Mouse (Mus musculus) myocyte (in vitro differentiated cells): ENCODE data around the gene Phlpp2.

Experiments
- CEBPB ChIP-seq: IDR thresholded peaks from 2 replicates; pipeline ENCODE4 v1.6.1; 2011; ENCODE audit warnings: mild to moderate bottlenecking, moderate library complexity; ENCODE audit not compliant: poor library complexity, insufficient read depth, severe bottlenecking
- E2F4 ChIP-seq: IDR thresholded peaks from one replicate; pipeline ENCODE4 v1.6.1; 2011; ENCODE audit warnings: mild to moderate bottlenecking, control low read depth, moderate library complexity; ENCODE audit not compliant: insufficient read depth
- MAX ChIP-seq: IDR thresholded peaks from one replicate; pipeline ENCODE4 v1.6.1; 2011; ENCODE audit warnings: low read depth, mild to moderate bottlenecking, control low read depth
- MYOD1 ChIP-seq, 3 experiments: IDR thresholded peaks; one replicate each; pipeline ENCODE4 v1.6.1; 2011; ENCODE audit warnings: control low read depth in 2 of 3, low read depth in 2 of 3, mild to moderate bottlenecking in 2 of 3, moderate library complexity in 1 of 3; ENCODE audit not compliant: insufficient read length in 2 of 3, control insufficient read depth in 1 of 3
- MYOG ChIP-seq, 3 experiments: IDR thresholded peaks; one replicate each; pipeline ENCODE4 v1.6.1; 2011; ENCODE audit warnings: control low read depth in 2 of 3, low read depth in 2 of 3, mild to moderate bottlenecking in 2 of 3; ENCODE audit not compliant: insufficient read length in 2 of 3, control insufficient read depth in 1 of 3, insufficient read depth in 1 of 3
- POLR2A ChIP-seq: IDR thresholded peaks from one replicate; pipeline ENCODE4 v1.6.1; 2011; ENCODE audit warnings: low read depth, mild to moderate bottlenecking, control low read depth, moderate library complexity; ENCODE audit not compliant: insufficient read length
- POLR2AphosphoS2 ChIP-seq: IDR thresholded peaks from one replicate; pipeline ENCODE4 v1.6.1; 2011; ENCODE audit warnings: low read depth, control low read depth; ENCODE audit not compliant: insufficient read length
- REST ChIP-seq: IDR thresholded peaks from one replicate; pipeline ENCODE4 v1.6.1; 2011; ENCODE audit warnings: mild to moderate bottlenecking, control low read depth, moderate library complexity; ENCODE audit not compliant: insufficient read depth, insufficient read length
- TCF12 ChIP-seq: IDR thresholded peaks from one replicate; pipeline ENCODE4 v1.6.1; 2011; ENCODE audit warnings: mild to moderate bottlenecking, control low read depth; ENCODE audit not compliant: poor library complexity, insufficient read depth, severe bottlenecking
- TCF3 ChIP-seq: IDR thresholded peaks from one replicate; pipeline ENCODE4 v1.6.1; 2011; ENCODE audit warnings: low read depth, control low read depth; ENCODE audit not compliant: insufficient read length
- USF1 ChIP-seq: IDR thresholded peaks from one replicate; pipeline ENCODE4 v1.6.1; 2011; ENCODE audit warnings: low read depth, mild to moderate bottlenecking, control low read depth, moderate library complexity

GRCm38 (mm10) chr8:109889211-109889610 is 20.9 kb downstream of the Phlpp2 start:
- TF ChIP-seq POLR2A, result no peak
- TF ChIP-seq MYOD1 (IDR thresholded peaks at IDR 0.05; ENCODE audit: control insufficient read depth in 1 of 3, insufficient read length in 2 of 3, low read depth in 2 of 3), result no peak
- TF ChIP-seq USF1, result no peak
- TF ChIP-seq REST, result no peak
- no peak for TF ChIP-seq E2F4
- TF ChIP-seq CEBPB, result no peak
- no peak for TF ChIP-seq MAX
- TF ChIP-seq POLR2AphosphoS2, result no peak
- TF ChIP-seq TCF3, result no peak
- TF ChIP-seq TCF12, result no peak
- no peak for TF ChIP-seq MYOG (IDR thresholded peaks at IDR 0.05; ENCODE audit: control insufficient read depth in 1 of 3, insufficient read depth in 1 of 3, insufficient read length in 2 of 3, low read depth in 2 of 3)
